Mouse (Mus musculus) bone marrow macrophage, adult 2 months (primary cell): ENCODE measurements around the gene Rai1.

Experiments
- CTCF ChIP-seq: IDR thresholded peaks from 2 replicates; pipeline ENCODE4 v1.5.1; 2012; ENCODE audit warnings: low read depth, mild to moderate bottlenecking, low read length, moderate library complexity
- POLR2A ChIP-seq: IDR thresholded peaks from 2 replicates; pipeline ENCODE4 v1.6.1; 2012; ENCODE audit warnings: mild to moderate bottlenecking, low read depth, low read length, borderline replicate concordance

DNA sequence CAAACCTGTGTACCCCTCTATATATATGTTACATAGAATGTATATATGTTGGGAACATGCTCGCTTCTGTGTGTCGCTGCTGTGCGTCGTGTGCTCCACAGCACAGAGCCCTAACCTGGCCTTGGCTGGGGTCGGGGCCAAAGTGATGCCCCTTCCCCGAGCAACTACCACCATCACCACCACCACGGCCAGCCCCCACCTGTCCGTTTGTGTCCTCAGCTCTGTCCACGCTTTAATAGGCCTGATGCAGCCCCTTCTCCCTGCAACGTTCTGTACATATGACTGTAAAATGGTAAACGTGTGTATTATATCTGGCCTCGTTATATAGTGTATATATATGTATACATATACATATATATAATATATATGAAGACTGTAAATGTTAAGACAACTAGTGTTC is 93.8 kb downstream of the Rai1 start:
- TF ChIP-seq CTCF (no peak), POLR2A (no peak)
